Mouse (Mus musculus) E14TG2a.4 (cell line): ENCODE data around the gene Asic1.

Experiments used
- CTCF ChIP-seq: conservative IDR thresholded peaks from 2 replicates; pipeline ENCODE4 v1.5.1; 2014; ENCODE audit warnings: low read length
- NANOG ChIP-seq: IDR thresholded peaks from 2 replicates; pipeline ENCODE4 v1.6.1; 2014; ENCODE audit warnings: borderline replicate concordance, low read length, mixed read lengths
- POU5F1 ChIP-seq: IDR thresholded peaks from 2 replicates; pipeline ENCODE4 v1.6.1; 2014; ENCODE audit warnings: low read length, borderline replicate concordance

GRCm38 (mm10) chr15:99721921-99722743 lies 52.0 kb downstream of the Asic1 start:
- no peak for TF ChIP-seq NANOG
- TF ChIP-seq CTCF, result no peak
- TF ChIP-seq POU5F1, result no peak
